Mouse (Mus musculus): ENCODE results near the gene Zbtb7b. TPM values are rescaled to one million over a fixed set of nuclear protein-coding genes. Genes with fewer than 3 reads are reported as not detected.
A peak's percentile ranks its signal among the peaks of the same experiment; 100 is the strongest.

Gene Zbtb7b
- total and polyA plus RNA-seq, 2 experiments from 2014 or later = 2.4 to 18.4 TPM

- H3K9ac ChIP-seq (replicated peaks; ENCODE audit: low read depth, low read length) = no peak overlapping the region
- 69% methylated on average over 13 of the region's 13 CpGs for WGBS
Measured at GRCm38 (mm10) chr3:89331561-89331960, 63.0 kb downstream of the Zbtb7b start.

GRCm38 (mm10) chr3:89330948-89331347 is 63.6 kb downstream of the Zbtb7b start:
- 27% methylated on average over 10 of the region's 10 CpGs for WGBS
- Histone ChIP-seq H3K27ac (ENCODE audit: low read depth) (no peak overlapping the region), H3K4me1 (ENCODE audit: control insufficient read depth, insufficient read depth) (no peaks in the 10 kb centered on the region), H3K9ac (replicated peaks; ENCODE audit: low read depth, low read length) (no peak overlapping the region), H3K4me3 (ENCODE audit: low read depth, low read length) (no peak overlapping the region), H3K9me3 (replicated peaks; ENCODE audit: control insufficient read depth, low read length) (no peaks in the 10 kb centered on the region), H3K4me2 (ENCODE audit: low read depth, low read length) (no peak overlapping the region), H3K27me3 (ENCODE audit: control insufficient read depth, insufficient read depth, low read length) (peaks cover 16% of the 10 kb centered on the region; the same call in 1 of the 2 replicates), H3K36me3 (replicated peaks; ENCODE audit: control insufficient read depth, insufficient read depth, low read length) (peaks cover 10% of the 10 kb centered on the region; the same call in 1 of the 2 replicates)
- DNase-seq (ENCODE audit: low spot score) = no peak
- TF ChIP-seq EP300 (IDR thresholded peaks at IDR 0.05; ENCODE audit: low read depth) (no peak), CTCF (IDR thresholded peaks at IDR 0.05; ENCODE audit: low read depth) (no peak)
- no peak; the same call in 1 of the 2 replicates for ATAC-seq (ENCODE audit: insufficient read depth, low read depth)

More at GRCm38 (mm10) chr3:89331561-89331960, 63.0 kb downstream of the Zbtb7b start:
- H3K9me3 ChIP-seq (replicated peaks; ENCODE audit: control insufficient read depth, low read length) = no peaks in the 10 kb centered on the region
- H3K36me3 ChIP-seq (replicated peaks; ENCODE audit: control insufficient read depth, insufficient read depth, low read length) = peaks cover 10% of the 10 kb centered on the region; the same call in 1 of the 2 replicates
- DNase-seq (ENCODE audit: low spot score) (no peak), ATAC-seq (ENCODE audit: insufficient read depth, low read depth) (no peak)
- H3K27ac ChIP-seq (ENCODE audit: low read depth) = no peak overlapping the region
- no peak overlapping the region for H3K4me2 ChIP-seq (ENCODE audit: low read depth, low read length)
- no peaks in the 10 kb centered on the region for H3K4me1 ChIP-seq (ENCODE audit: control insufficient read depth, insufficient read depth)
- no peak for TF ChIP-seq EP300 (IDR thresholded peaks at IDR 0.05; ENCODE audit: low read depth)
- TF ChIP-seq CTCF (IDR thresholded peaks at IDR 0.05; ENCODE audit: low read depth) = no peak
- no peak overlapping the region for H3K4me3 ChIP-seq (ENCODE audit: low read depth, low read length)
- peaks cover 16% of the 10 kb centered on the region; the same call in 1 of the 2 replicates for H3K27me3 ChIP-seq (ENCODE audit: control insufficient read depth, insufficient read depth, low read length)

- peaks cover 10% of the 10 kb centered on the region; the same call in 1 of the 2 replicates for H3K36me3 ChIP-seq (replicated peaks; ENCODE audit: control insufficient read depth, insufficient read depth, low read length)
- H3K9ac ChIP-seq (replicated peaks; ENCODE audit: low read depth, low read length) = no peak overlapping the region
- DNase-seq (ENCODE audit: low spot score) (no peak), ATAC-seq (ENCODE audit: insufficient read depth, low read depth) (no peak)
- H3K4me2 ChIP-seq (ENCODE audit: low read depth, low read length) = no peak overlapping the region
- no peak overlapping the region for H3K4me3 ChIP-seq (ENCODE audit: low read depth, low read length)
- no peak overlapping the region for H3K27ac ChIP-seq (ENCODE audit: low read depth)
- H3K27me3 ChIP-seq (ENCODE audit: control insufficient read depth, insufficient read depth, low read length) = peaks cover 16% of the 10 kb centered on the region; the same call in 1 of the 2 replicates
- WGBS = 57% methylated on average over 3 of the region's 3 CpGs
- H3K9me3 ChIP-seq (replicated peaks; ENCODE audit: control insufficient read depth, low read length) = no peaks in the 10 kb centered on the region
- TF ChIP-seq CTCF (IDR thresholded peaks at IDR 0.05; ENCODE audit: low read depth) = no peak
- TF ChIP-seq EP300 (IDR thresholded peaks at IDR 0.05; ENCODE audit: low read depth) = no peak
- no peaks in the 10 kb centered on the region for H3K4me1 ChIP-seq (ENCODE audit: control insufficient read depth, insufficient read depth)
Measured at GRCm38 (mm10) chr3:89330346-89330745, 64.2 kb downstream of the Zbtb7b start.

- Histone ChIP-seq H3K36me3 (replicated peaks; ENCODE audit: control insufficient read depth, insufficient read depth, low read length) (0 out of 2 replicates have a peak, but pooled peaks cover 5% of the 10 kb centered on the region), H3K4me3 (ENCODE audit: low read depth, low read length) (no peak overlapping the region), H3K4me2 (ENCODE audit: low read depth, low read length) (no peak overlapping the region), H3K27ac (ENCODE audit: low read depth) (no peak overlapping the region), H3K9ac (replicated peaks; ENCODE audit: low read depth, low read length) (no peak overlapping the region), H3K9me3 (replicated peaks; ENCODE audit: control insufficient read depth, low read length) (no peaks in the 10 kb centered on the region), H3K27me3 (ENCODE audit: control insufficient read depth, insufficient read depth, low read length) (peaks cover 22% of the 10 kb centered on the region), H3K4me1 (ENCODE audit: control insufficient read depth, insufficient read depth) (no peaks in the 10 kb centered on the region)
- 9% methylated on average over 4 of the region's 4 CpGs for WGBS
- DNase-seq (ENCODE audit: low spot score) (no peak), ATAC-seq (ENCODE audit: insufficient read depth, low read depth) (peak; percentile 19; the same call in 1 of the 2 replicates)
- TF ChIP-seq EP300 (IDR thresholded peaks at IDR 0.05; ENCODE audit: low read depth) (no peak), CTCF (IDR thresholded peaks at IDR 0.05; ENCODE audit: low read depth) (no peak)
Measured at GRCm38 (mm10) chr3:89328623-89329022, 66.0 kb downstream of the Zbtb7b start.

Other genes starting within 250 kb of the Zbtb7b start
- 1.1 TPM in 1 of 2 replicates, not detected in the other for gene Hcn3, start 234.6 kb downstream of the Zbtb7b start, total RNA-seq (2014; rRNA removed; ENCODE audit: low replicate concordance)
- gene Hcn3, start 234.6 kb downstream of the Zbtb7b start, polyA plus RNA-seq (2015; fragmentation: Nextera tagmentation; extraction: Ambion mirVana) = 0.15 and 0.32 TPM in 2 replicates
- 22.7 and 24.7 TPM in 2 replicates for gene Clk2, start 230.0 kb downstream of the Zbtb7b start, total RNA-seq (2014; rRNA removed; ENCODE audit: low replicate concordance)
- gene Clk2, start 230.0 kb downstream of the Zbtb7b start, polyA plus RNA-seq (2015; fragmentation: Nextera tagmentation; extraction: Ambion mirVana) = 8.2 and 8.5 TPM in 2 replicates
- gene Scamp3, start 217.3 kb downstream of the Zbtb7b start, total RNA-seq (2014; rRNA removed; ENCODE audit: low replicate concordance) = 54.4 and 60.7 TPM in 2 replicates
- gene Scamp3, start 217.3 kb downstream of the Zbtb7b start, polyA plus RNA-seq (2015; fragmentation: Nextera tagmentation; extraction: Ambion mirVana) = 65.9 and 70.3 TPM in 2 replicates
- gene Fam189b, start 211.6 kb downstream of the Zbtb7b start, total RNA-seq (2014; rRNA removed; ENCODE audit: low replicate concordance) = 2.1 and 2.2 TPM in 2 replicates
- 5.6 and 5.7 TPM in 2 replicates for gene Fam189b, start 211.6 kb downstream of the Zbtb7b start, polyA plus RNA-seq (2015; fragmentation: Nextera tagmentation; extraction: Ambion mirVana)
- 36.2 and 36.4 TPM in 2 replicates for gene Gba, start 191.8 kb downstream of the Zbtb7b start, total RNA-seq (2014; rRNA removed; ENCODE audit: low replicate concordance)
- 20.1 and 20.8 TPM in 2 replicates for gene Gba, start 191.8 kb downstream of the Zbtb7b start, polyA plus RNA-seq (2015; fragmentation: Nextera tagmentation; extraction: Ambion mirVana)
- gene Thbs3, start 179.6 kb downstream of the Zbtb7b start, total RNA-seq (2014; rRNA removed; ENCODE audit: low replicate concordance) = 21.4 and 26.4 TPM in 2 replicates
- 16.4 and 17.4 TPM in 2 replicates for gene Thbs3, start 179.6 kb downstream of the Zbtb7b start, polyA plus RNA-seq (2015; fragmentation: Nextera tagmentation; extraction: Ambion mirVana)
- 101 and 247 TPM in 2 replicates for gene Mtx1, start 167.7 kb downstream of the Zbtb7b start, total RNA-seq (2014; rRNA removed; ENCODE audit: low replicate concordance)
- gene Mtx1, start 167.7 kb downstream of the Zbtb7b start, polyA plus RNA-seq (2015; fragmentation: Nextera tagmentation; extraction: Ambion mirVana) = 96.7 and 99.3 TPM in 2 replicates
- 9.3 TPM in 1 of 2 replicates, not detected in the other for gene Muc1, start 165.7 kb downstream of the Zbtb7b start, total RNA-seq (2014; rRNA removed; ENCODE audit: low replicate concordance)
- gene Muc1, start 165.7 kb downstream of the Zbtb7b start, polyA plus RNA-seq (2015; fragmentation: Nextera tagmentation; extraction: Ambion mirVana) = 0.20 and 0.69 TPM in 2 replicates
- 41.8 and 76.1 TPM in 2 replicates for gene Krtcap2, start 148.8 kb downstream of the Zbtb7b start, total RNA-seq (2014; rRNA removed; ENCODE audit: low replicate concordance)
- 192 and 216 TPM in 2 replicates for gene Krtcap2, start 148.8 kb downstream of the Zbtb7b start, polyA plus RNA-seq (2015; fragmentation: Nextera tagmentation; extraction: Ambion mirVana)
- gene Trim46, start 148.5 kb downstream of the Zbtb7b start, total RNA-seq (2014; rRNA removed; ENCODE audit: low replicate concordance) = 0.08 and 0.62 TPM in 2 replicates
- gene Trim46, start 148.5 kb downstream of the Zbtb7b start, polyA plus RNA-seq (2015; fragmentation: Nextera tagmentation; extraction: Ambion mirVana) = 0.44 and 0.45 TPM in 2 replicates
- gene Dpm3, start 135.4 kb downstream of the Zbtb7b start, total RNA-seq (2014; rRNA removed; ENCODE audit: low replicate concordance) = 271 and 450 TPM in 2 replicates
- 80.3 and 85.9 TPM in 2 replicates for gene Dpm3, start 135.4 kb downstream of the Zbtb7b start, polyA plus RNA-seq (2015; fragmentation: Nextera tagmentation; extraction: Ambion mirVana)
- gene Slc50a1, start 124.2 kb downstream of the Zbtb7b start, total RNA-seq (2014; rRNA removed; ENCODE audit: low replicate concordance) = 33.7 and 54.2 TPM in 2 replicates
- 50.7 and 52.0 TPM in 2 replicates for gene Slc50a1, start 124.2 kb downstream of the Zbtb7b start, polyA plus RNA-seq (2015; fragmentation: Nextera tagmentation; extraction: Ambion mirVana)
- 43.1 and 46.2 TPM in 2 replicates for gene Efna1, start 113.6 kb downstream of the Zbtb7b start, total RNA-seq (2014; rRNA removed; ENCODE audit: low replicate concordance)
- 37.2 and 38.4 TPM in 2 replicates for gene Efna1, start 113.6 kb downstream of the Zbtb7b start, polyA plus RNA-seq (2015; fragmentation: Nextera tagmentation; extraction: Ambion mirVana)
- not detected in 2 replicates for gene Efna3, start 71.8 kb downstream of the Zbtb7b start, total RNA-seq (2014; rRNA removed; ENCODE audit: low replicate concordance)
- gene Efna3, start 71.8 kb downstream of the Zbtb7b start, polyA plus RNA-seq (2015; fragmentation: Nextera tagmentation; extraction: Ambion mirVana) = 0.12 and 0.44 TPM in 2 replicates
- 2.7 and 7.2 TPM in 2 replicates for gene Efna4, start 56.7 kb downstream of the Zbtb7b start, total RNA-seq (2014; rRNA removed; ENCODE audit: low replicate concordance)
- 2.6 and 3.5 TPM in 2 replicates for gene Efna4, start 56.7 kb downstream of the Zbtb7b start, polyA plus RNA-seq (2015; fragmentation: Nextera tagmentation; extraction: Ambion mirVana)
- gene Adam15, start 44.8 kb downstream of the Zbtb7b start, total RNA-seq (2014; rRNA removed; ENCODE audit: low replicate concordance) = 99.0 and 115 TPM in 2 replicates
- 72.3 and 82.2 TPM in 2 replicates for gene Adam15, start 44.8 kb downstream of the Zbtb7b start, polyA plus RNA-seq (2015; fragmentation: Nextera tagmentation; extraction: Ambion mirVana)
- 0.39 TPM in 1 of 2 replicates, not detected in the other for gene Dcst2, start 32.8 kb downstream of the Zbtb7b start, total RNA-seq (2014; rRNA removed; ENCODE audit: low replicate concordance)
- gene Dcst2, start 32.8 kb downstream of the Zbtb7b start, polyA plus RNA-seq (2015; fragmentation: Nextera tagmentation; extraction: Ambion mirVana) = 0.07 TPM in 1 of 2 replicates, not detected in the other
- 0.50 TPM in 1 of 2 replicates, not detected in the other for gene Dcst1, start 29.5 kb downstream of the Zbtb7b start, total RNA-seq (2014; rRNA removed; ENCODE audit: low replicate concordance)
- gene Dcst1, start 29.5 kb downstream of the Zbtb7b start, polyA plus RNA-seq (2015; fragmentation: Nextera tagmentation; extraction: Ambion mirVana) = 0.10 and 0.29 TPM in 2 replicates
- gene Lenep, start 8.0 kb upstream of the Zbtb7b start, total RNA-seq (2014; rRNA removed; ENCODE audit: low replicate concordance) = not detected in 2 replicates
- gene Lenep, start 8.0 kb upstream of the Zbtb7b start, polyA plus RNA-seq (2015; fragmentation: Nextera tagmentation; extraction: Ambion mirVana) = not detected in 2 replicates
- gene Flad1, start 17.1 kb upstream of the Zbtb7b start, total RNA-seq (2014; rRNA removed; ENCODE audit: low replicate concordance) = 50.9 and 79.3 TPM in 2 replicates
- gene Flad1, start 17.1 kb upstream of the Zbtb7b start, polyA plus RNA-seq (2015; fragmentation: Nextera tagmentation; extraction: Ambion mirVana) = 46.6 and 50.8 TPM in 2 replicates
- 83.7 and 100 TPM in 2 replicates for gene Cks1b, start 23.6 kb upstream of the Zbtb7b start, total RNA-seq (2014; rRNA removed; ENCODE audit: low replicate concordance)
- gene Cks1b, start 23.6 kb upstream of the Zbtb7b start, polyA plus RNA-seq (2015; fragmentation: Nextera tagmentation; extraction: Ambion mirVana) = 127 and 129 TPM in 2 replicates
- gene Shc1, start 23.7 kb upstream of the Zbtb7b start, total RNA-seq (2014; rRNA removed; ENCODE audit: low replicate concordance) = 82.1 and 125 TPM in 2 replicates
- 35.0 and 35.8 TPM in 2 replicates for gene Shc1, start 23.7 kb upstream of the Zbtb7b start, polyA plus RNA-seq (2015; fragmentation: Nextera tagmentation; extraction: Ambion mirVana)
- gene Pygo2, start 35.4 kb upstream of the Zbtb7b start, total RNA-seq (2014; rRNA removed; ENCODE audit: low replicate concordance) = 24.1 and 49.8 TPM in 2 replicates
- 9.6 and 10.4 TPM in 2 replicates for gene Pygo2, start 35.4 kb upstream of the Zbtb7b start, polyA plus RNA-seq (2015; fragmentation: Nextera tagmentation; extraction: Ambion mirVana)
- gene Pbxip1, start 41.9 kb upstream of the Zbtb7b start, total RNA-seq (2014; rRNA removed; ENCODE audit: low replicate concordance) = 73.2 and 81.0 TPM in 2 replicates
- gene Pbxip1, start 41.9 kb upstream of the Zbtb7b start, polyA plus RNA-seq (2015; fragmentation: Nextera tagmentation; extraction: Ambion mirVana) = 75.7 and 84.4 TPM in 2 replicates
- 26.2 and 38.0 TPM in 2 replicates for gene Pmvk, start 59.8 kb upstream of the Zbtb7b start, total RNA-seq (2014; rRNA removed; ENCODE audit: low replicate concordance)
- gene Pmvk, start 59.8 kb upstream of the Zbtb7b start, polyA plus RNA-seq (2015; fragmentation: Nextera tagmentation; extraction: Ambion mirVana) = 50.7 and 52.9 TPM in 2 replicates
- 4.7 and 4.9 TPM in 2 replicates for gene Kcnn3, start 125.4 kb upstream of the Zbtb7b start, total RNA-seq (2014; rRNA removed; ENCODE audit: low replicate concordance)
- gene Kcnn3, start 125.4 kb upstream of the Zbtb7b start, polyA plus RNA-seq (2015; fragmentation: Nextera tagmentation; extraction: Ambion mirVana) = 1.5 TPM in 2 replicates